ENCODE assay signal across 23 mouse cellular contexts in genomic region chr5:140910841-140911240, GRCm38 (mm10).
DNase-seq lines count a peak whose midpoint lies in the region; ATAC-seq lines count a peak whose summit lies in the region.
"Had no signal": no experiment of that assay in that cellular context is flagged by ENCODE, and none has a peak within 500 bp of the region (broad histone marks: within the 10 kb centered on the region; RNA-seq: fewer than 3 reads in every experiment).

No protein-coding gene starts in this region.

- peak; percentile 1 for DNase-seq in cerebellum, adult 9-10 months
- no peak for DNase-seq in cerebellum, adult 18-20 months
- DNase-seq in forebrain, embryonic 14.5 days (ENCODE audit: low spot score), result peak; percentile 23
- DNase-seq in forebrain, embryonic 11.5 days (ENCODE audit: low spot score), result no peak
- DNase-seq in left cerebral cortex, postnatal 4 days, result peak; percentile 51
- DNase-seq in left cerebral cortex, postnatal 36 days (ENCODE audit: low spot score in 2 of 2), result no peak
- DNase-seq: adrenal gland, adult 8-10 months; adrenal gland, postnatal 36 days; B cell, adult 2 months; cerebellum, adult 8-10 months; forebrain, postnatal 0 days; gastrocnemius, postnatal 14 days; heart, adult 2 months had no signal

- ATAC-seq in forebrain, embryonic 14.5 days, result no peak
- ATAC-seq in forebrain, embryonic 11.5 days (replicated peaks; ENCODE audit: low FRiP score), result no peak
- ATAC-seq in monocyte, adult 5-6 weeks (replicated peaks; ENCODE audit: insufficient number of reproducible peaks, low FRiP score, low TSS enrichment, poor library complexity, severe bottlenecking), result no peak
- ATAC-seq: CD4-positive, CD25-positive, alpha-beta regulatory T cell, adult 4 months; forebrain, postnatal 0 days; inflammation-experienced regulatory T-cells, adult 6 months; intestine, postnatal 0 days had no signal

- 53% methylated on average over 5 of the region's 5 CpGs for WGBS in forebrain, embryonic 14.5 days
- WGBS in forebrain, embryonic 11.5 days, result 60% methylated on average over 5 of the region's 5 CpGs

- H3K27me3 ChIP-seq in forebrain, embryonic 14.5 days (replicated peaks; ENCODE audit: control insufficient read depth, insufficient read depth, low read length), result no peaks in the 10 kb centered on the region
- H3K27me3 ChIP-seq in forebrain, embryonic 11.5 days (ENCODE audit: control insufficient read depth, insufficient read depth, low read length), result no peaks in the 10 kb centered on the region
- H3K27me3 ChIP-seq: embryonic facial prominence, embryonic 12.5 days; forebrain, embryonic 12.5 days; heart, embryonic 12.5 days; hindbrain, embryonic 15.5 days had no signal

- H3K4me1 ChIP-seq in forebrain, embryonic 14.5 days (ENCODE audit: control insufficient read depth, insufficient read depth, low read length), result no peaks in the 10 kb centered on the region
- H3K4me1 ChIP-seq in forebrain, embryonic 11.5 days (replicated peaks; ENCODE audit: control insufficient read depth, insufficient read depth, low read length), result no peaks in the 10 kb centered on the region
- H3K4me1 ChIP-seq: embryonic facial prominence, embryonic 12.5 days; forebrain, embryonic 12.5 days; heart, embryonic 12.5 days; hindbrain, embryonic 10.5 days; hindbrain, embryonic 15.5 days had no signal

- no peaks in the 10 kb centered on the region for H3K36me3 ChIP-seq in forebrain, embryonic 14.5 days (ENCODE audit: control insufficient read depth, insufficient read depth, low read length)
- H3K36me3 ChIP-seq in forebrain, embryonic 11.5 days (ENCODE audit: control insufficient read depth, insufficient read depth, low read length), result no peaks in the 10 kb centered on the region
- H3K36me3 ChIP-seq: embryonic facial prominence, embryonic 12.5 days; forebrain, embryonic 12.5 days; G1E; heart, embryonic 12.5 days; hindbrain, embryonic 10.5 days; hindbrain, embryonic 15.5 days had no signal

- intact Hi-C loops in left cerebral cortex, postnatal 4 days (cut with DNase I), result no loop called here
- intact Hi-C loops in left cerebral cortex, postnatal 36 days (cut with DNase I), result no loop called here

- no peak overlapping the region for H3K4me3 ChIP-seq in forebrain, embryonic 14.5 days (ENCODE audit: low read depth, low read length)
- no peak overlapping the region for H3K4me3 ChIP-seq in forebrain, embryonic 11.5 days (ENCODE audit: low read depth, low read length)
- H3K4me3 ChIP-seq: embryonic facial prominence, embryonic 12.5 days; forebrain, embryonic 12.5 days; heart, adult 2 months; heart, embryonic 12.5 days; hindbrain, embryonic 10.5 days; hindbrain, embryonic 15.5 days had no signal

- no peak overlapping the region for H3K27ac ChIP-seq in forebrain, embryonic 14.5 days (ENCODE audit: low read depth, low read length)
- no peak overlapping the region for H3K27ac ChIP-seq in forebrain, embryonic 11.5 days (ENCODE audit: low read depth, low read length)
- H3K27ac ChIP-seq: embryonic facial prominence, embryonic 12.5 days; forebrain, embryonic 12.5 days; heart, adult 2 months; hindbrain, embryonic 10.5 days; hindbrain, embryonic 15.5 days had no signal

- H3K4me2 ChIP-seq in forebrain, embryonic 14.5 days (ENCODE audit: low read length), result no peak overlapping the region
- H3K4me2 ChIP-seq in forebrain, embryonic 11.5 days (ENCODE audit: low read depth, low read length, severe bottlenecking), result no peak overlapping the region
- H3K4me2 ChIP-seq: embryonic facial prominence, embryonic 12.5 days; forebrain, embryonic 12.5 days; heart, embryonic 12.5 days; hindbrain, embryonic 15.5 days had no signal

- no peak overlapping the region for H3K9ac ChIP-seq in forebrain, embryonic 14.5 days (ENCODE audit: low read length)
- H3K9ac ChIP-seq in forebrain, embryonic 11.5 days (ENCODE audit: low read length), result no peak overlapping the region
- H3K9ac ChIP-seq: embryonic facial prominence, embryonic 12.5 days; forebrain, embryonic 12.5 days; forebrain, postnatal 0 days; heart, embryonic 12.5 days; hindbrain, embryonic 15.5 days had no signal

- H3K9me3 ChIP-seq in forebrain, embryonic 14.5 days (replicated peaks; ENCODE audit: control insufficient read depth, low read length), result no peaks in the 10 kb centered on the region
- H3K9me3 ChIP-seq in forebrain, embryonic 11.5 days (ENCODE audit: control insufficient read depth, low read length), result peaks cover 3% of the 10 kb centered on the region; the same call in 1 of the 2 replicates
- H3K9me3 ChIP-seq: embryonic facial prominence, embryonic 12.5 days had no signal

Comparison
In these comparisons a context has a peak if more than half of its experiments do, and no peak if none do; other contexts are left out.
1. DNase-seq: peak in cerebellum, adult 9-10 months (single experiment), forebrain, embryonic 14.5 days (single experiment) and left cerebral cortex, postnatal 4 days (single experiment); none in cerebellum, adult 18-20 months (0 of 2), forebrain, embryonic 11.5 days (single experiment) and left cerebral cortex, postnatal 36 days (0 of 2).